Mouse (Mus musculus) liver, postnatal 0 days (tissue): ENCODE results near the gene 4930444G20Rik. TPM values are rescaled to one million over a fixed set of nuclear protein-coding genes. Genes with fewer than 3 reads are reported as not detected.
"Not testable (repeated sequence)": the region's sequence is repeated elsewhere in the genome, so short reads cannot be mapped to it uniquely, and the experiment has no call there.

Experiments used
- ATAC-seq: fragments of 200-750 bp; cut with Nextera tagmentation; 2 replicates; pipeline ENCODE4 v1.8.0; 2017; ENCODE audit warnings: mild to moderate bottlenecking, moderate library complexity
- DNase-seq: peaks from one replicate; pipeline ENCODE4 v3.0.0-alpha.2; 2016
- H3K27ac ChIP-seq: fragments of 300-500 bp; sonication (generic); 2 replicates; pipeline ENCODE4 v1.5.1; 2014; ENCODE audit warnings: antibody characterized with exemption, moderate library complexity, mild to moderate bottlenecking, low read depth
- H3K27me3 ChIP-seq: fragments of 300-500 bp; sonication (generic); 2 replicates; pipeline ENCODE4 v1.6.1; 2014; ENCODE audit warnings: low read length, control low read depth, mixed read lengths; ENCODE audit not compliant: insufficient read depth
- H3K36me3 ChIP-seq: fragments of 300-500 bp; sonication (generic); replicated peaks from 2 replicates; pipeline ENCODE4 v1.6.1; 2014; ENCODE audit warnings: mild to moderate bottlenecking, control low read depth, low read length, moderate library complexity, mixed read lengths; ENCODE audit not compliant: insufficient read depth
- H3K4me1 ChIP-seq: fragments of 300-500 bp; sonication (generic); 2 replicates; pipeline ENCODE4 v1.6.1; 2014; ENCODE audit warnings: antibody characterized with exemption, mild to moderate bottlenecking, control low read depth; ENCODE audit not compliant: insufficient read depth
- H3K4me2 ChIP-seq: fragments of 300-500 bp; sonication (generic); 2 replicates; pipeline ENCODE4 v1.6.1; 2014; ENCODE audit warnings: low read depth, mild to moderate bottlenecking, low read length, moderate library complexity, mixed read lengths
- H3K4me3 ChIP-seq: fragments of 300-500 bp; sonication (generic); 2 replicates; pipeline ENCODE4 v1.5.1; 2014; ENCODE audit warnings: low read depth, low read length
- H3K9ac ChIP-seq: fragments of 300-500 bp; sonication (generic); replicated peaks from 2 replicates; pipeline ENCODE4 v1.6.1; 2014; ENCODE audit warnings: mild to moderate bottlenecking, moderate library complexity
- H3K9me3 ChIP-seq: fragments of 300-500 bp; sonication (generic); 2 replicates; pipeline ENCODE4 v1.6.1; 2016; ENCODE audit warnings: mild to moderate bottlenecking, control low read depth, low read length, mixed read lengths
- CTCF ChIP-seq: sonication (generic); IDR thresholded peaks from 2 replicates; pipeline ENCODE4 v1.5.1; 2016; ENCODE audit warnings: antibody characterized with exemption, low read depth
- EP300 ChIP-seq: IDR thresholded peaks from 2 replicates; pipeline ENCODE4 v1.6.1; 2016; ENCODE audit warnings: antibody characterized with exemption, low read depth, mild to moderate bottlenecking
- WGBS: fragments of 180-500 bp; shearing (Covaris S2); extraction: QIAGEN DNeasy Blood & Tissue Kit; methylation state at CpG from one replicate; pipeline ENCODE4 v1.1.7; 2014; ENCODE audit not compliant: insufficient replicate concordance; 5-methylcytosine and 5-hydroxymethylcytosine counted together
- polyA plus RNA-seq: library from polyadenylated mRNA; unstranded; fragments of >200 nt; fragmentation: Nextera tagmentation; extraction: Ambion mirVana; gene quantifications from 2 replicates; pipeline ENCODE4 v1.2.1, GENCODE M21; 2015

Gene 4930444G20Rik
- polyA plus RNA-seq: not detected in 2 replicates

DNA sequence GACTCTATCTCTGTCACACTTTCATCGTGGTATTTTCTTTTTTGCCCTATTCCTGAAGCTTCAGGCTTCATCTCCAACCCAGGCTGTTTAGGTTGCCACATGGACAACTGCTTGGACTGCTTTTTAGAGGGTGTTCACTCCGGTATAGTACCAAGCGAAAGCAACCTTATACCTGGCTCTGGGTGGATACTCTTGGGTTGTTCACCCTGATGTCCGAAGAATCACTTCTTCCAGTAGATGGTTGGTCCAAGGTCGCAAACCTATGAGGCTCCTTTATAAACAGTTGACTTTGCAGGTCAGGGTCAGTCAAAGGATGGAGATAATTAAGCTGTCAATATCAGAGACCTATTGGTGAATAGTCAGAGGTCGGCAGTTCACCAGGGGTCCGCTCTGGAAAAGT lies at the start of gene 4930444G20Rik:
Gene 4930444G20Rik (minus strand): TSS at position 101 of the 400 bp plus-strand sequence.
- not testable (repeated sequence) for ATAC-seq, H3K27me3 ChIP-seq

DNA sequence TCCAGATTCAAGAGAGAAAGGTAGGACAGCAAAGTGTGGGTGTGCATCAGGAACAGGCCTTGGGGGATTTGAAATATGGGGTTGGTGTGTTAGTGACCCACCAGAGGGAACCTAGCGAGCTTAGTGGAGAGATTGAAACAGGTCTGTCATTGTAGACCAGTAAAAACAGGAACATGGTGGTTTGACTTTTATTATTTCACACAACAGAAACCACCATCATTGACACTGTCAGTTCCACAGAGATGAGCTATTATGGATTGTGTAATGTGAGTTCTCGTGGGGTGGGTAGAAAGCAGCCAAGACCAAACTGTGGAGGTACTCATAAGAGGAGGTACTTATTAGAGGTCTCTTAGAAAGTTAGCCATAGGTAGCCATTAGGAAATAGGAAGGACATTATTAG lies 6.7 kb upstream of the 4930444G20Rik start:
- Histone ChIP-seq H3K4me3 (no peak overlapping the region), H3K27ac (no peak overlapping the region), H3K36me3 (no peaks in the 10 kb centered on the region), H3K9ac (no peak overlapping the region), H3K27me3 (no peaks in the 10 kb centered on the region), H3K4me2 (no peak overlapping the region), H3K4me1 (no peaks in the 10 kb centered on the region), H3K9me3 (no peaks in the 10 kb centered on the region)
- no peak for DNase-seq
- WGBS: 37% methylated on average over 2 of the region's 2 CpGs
- TF ChIP-seq CTCF: no peak
- TF ChIP-seq EP300: no peak
- ATAC-seq: no peak

More for the DNA sequence above, at the start of gene 4930444G20Rik:
- H3K4me2 ChIP-seq, DNase-seq, H3K36me3 ChIP-seq, H3K9ac ChIP-seq, H3K4me1 ChIP-seq, H3K27ac ChIP-seq, H3K4me3 ChIP-seq, H3K9me3 ChIP-seq: not testable (repeated sequence)
- WGBS: 81% methylated on average over 7 of the region's 7 CpGs

DNA sequence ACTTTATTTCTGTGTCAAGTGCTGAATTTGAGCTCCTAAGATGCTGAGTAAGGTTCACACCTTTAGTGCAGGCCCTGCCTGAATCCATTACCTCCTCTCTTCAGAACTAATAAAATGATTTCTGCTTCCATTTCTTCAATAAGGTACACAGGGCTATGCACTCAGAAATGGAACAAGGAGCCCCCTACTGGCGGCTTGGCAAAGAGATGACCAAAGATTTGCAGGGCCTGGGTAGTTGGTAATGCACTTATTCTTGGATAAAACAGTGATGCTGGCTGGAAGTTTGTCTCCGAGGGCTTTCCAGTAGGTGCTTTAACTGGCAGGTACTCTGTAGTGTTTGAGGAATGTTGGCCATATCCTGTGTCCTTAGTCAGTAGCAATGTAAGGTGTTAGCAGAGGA lies 4.9 kb upstream of the 4930444G20Rik start:
- H3K36me3 ChIP-seq: no peaks in the 10 kb centered on the region
- no peak overlapping the region for H3K27ac ChIP-seq
- 53% methylated on average over 2 of the region's 2 CpGs for WGBS
- ATAC-seq: no peak
- no peak for DNase-seq
- H3K27me3 ChIP-seq: no peaks in the 10 kb centered on the region
- no peaks in the 10 kb centered on the region for H3K9me3 ChIP-seq
- no peaks in the 10 kb centered on the region for H3K4me1 ChIP-seq
- H3K4me2 ChIP-seq: no peak overlapping the region
- no peak overlapping the region for H3K4me3 ChIP-seq
- peak; percentile 34 for TF ChIP-seq CTCF
- no peak for TF ChIP-seq EP300
- H3K9ac ChIP-seq: no peak overlapping the region

DNA sequence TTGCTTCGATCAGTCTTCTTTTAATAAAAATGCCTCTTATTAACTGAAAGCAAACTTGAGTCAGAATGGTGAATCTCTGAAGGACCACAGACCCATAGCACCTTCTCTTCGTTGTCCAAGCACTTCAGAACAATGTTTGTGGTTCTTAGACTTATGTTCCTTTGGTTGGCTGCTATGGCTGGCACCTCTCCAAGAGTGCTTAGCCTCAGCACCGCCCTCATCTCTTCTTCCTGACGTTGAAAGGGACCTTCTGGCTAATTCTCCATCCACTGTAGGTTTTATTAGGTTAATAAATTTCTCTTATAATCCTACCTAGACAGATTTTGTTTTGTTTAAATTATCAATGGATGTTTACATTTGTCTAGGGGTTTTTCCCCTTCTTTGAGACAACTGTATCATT lies 2.7 kb upstream of the 4930444G20Rik start:
- no peaks in the 10 kb centered on the region for H3K27me3 ChIP-seq
- no peaks in the 10 kb centered on the region for H3K36me3 ChIP-seq
- H3K4me2 ChIP-seq: no peak overlapping the region
- H3K9me3 ChIP-seq: no peaks in the 10 kb centered on the region
- no peak overlapping the region for H3K4me3 ChIP-seq
- H3K4me1 ChIP-seq: no peaks in the 10 kb centered on the region
- no peak overlapping the region for H3K9ac ChIP-seq
- no peak overlapping the region for H3K27ac ChIP-seq
- DNase-seq: no peak
- ATAC-seq: no peak
- 50% methylated on average over 4 of the region's 4 CpGs for WGBS
- TF ChIP-seq CTCF (no peak), EP300 (no peak)

DNA sequence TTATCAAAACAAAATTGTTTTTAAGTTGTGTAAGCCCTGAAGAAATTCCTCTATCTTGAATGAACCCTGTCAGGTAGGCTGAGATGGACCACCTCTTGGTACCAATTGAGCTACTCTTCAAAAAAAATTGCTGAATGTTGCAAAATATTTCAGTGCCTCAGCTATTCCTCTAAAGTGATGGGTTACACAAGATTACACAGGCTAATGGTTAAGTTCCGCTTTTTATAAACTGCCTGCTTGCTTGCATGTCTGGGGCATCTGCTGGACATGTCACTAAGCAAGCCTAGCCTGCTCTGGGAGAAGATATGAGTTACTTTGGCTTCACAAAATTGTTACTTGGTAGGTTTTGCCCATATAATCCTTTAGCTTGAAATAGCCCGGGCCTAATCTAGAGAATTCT lies 2.3 kb upstream of the 4930444G20Rik start:
- ATAC-seq: no peak
- 59% methylated on average over 2 of the region's 2 CpGs for WGBS
- no peak overlapping the region for H3K9ac ChIP-seq

DNA sequence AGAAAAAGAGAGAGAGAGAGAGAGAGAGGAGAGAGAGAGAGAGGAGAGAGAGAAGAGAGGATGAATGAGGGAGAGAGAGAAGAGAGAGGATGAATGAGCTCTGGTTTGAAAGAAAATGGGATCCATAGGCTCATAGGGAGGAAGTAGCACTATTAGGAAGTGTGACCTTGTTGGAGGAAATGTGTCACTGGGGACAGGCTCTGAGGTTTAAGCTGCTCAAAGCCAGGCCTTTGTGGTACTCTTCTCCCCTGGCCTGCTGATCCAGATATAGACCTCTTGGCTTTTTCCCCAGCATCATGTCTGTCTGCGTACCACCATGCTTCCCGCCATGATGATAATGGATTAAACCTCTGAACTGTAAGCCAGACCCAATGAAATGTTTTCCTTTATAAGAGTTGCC lies 8.5 kb downstream of the 4930444G20Rik start:
- 72% methylated on average over 2 of the region's 2 CpGs for WGBS
- no peak for ATAC-seq

More for the DNA sequence above, 2.3 kb upstream of the 4930444G20Rik start:
- Histone ChIP-seq H3K4me1 (no peaks in the 10 kb centered on the region), H3K4me2 (no peak overlapping the region), H3K4me3 (no peak overlapping the region), H3K36me3 (no peaks in the 10 kb centered on the region), H3K27me3 (no peaks in the 10 kb centered on the region), H3K9me3 (no peaks in the 10 kb centered on the region), H3K27ac (no peak overlapping the region)
- no peak for DNase-seq
- TF ChIP-seq EP300 (no peak), CTCF (no peak)

DNA sequence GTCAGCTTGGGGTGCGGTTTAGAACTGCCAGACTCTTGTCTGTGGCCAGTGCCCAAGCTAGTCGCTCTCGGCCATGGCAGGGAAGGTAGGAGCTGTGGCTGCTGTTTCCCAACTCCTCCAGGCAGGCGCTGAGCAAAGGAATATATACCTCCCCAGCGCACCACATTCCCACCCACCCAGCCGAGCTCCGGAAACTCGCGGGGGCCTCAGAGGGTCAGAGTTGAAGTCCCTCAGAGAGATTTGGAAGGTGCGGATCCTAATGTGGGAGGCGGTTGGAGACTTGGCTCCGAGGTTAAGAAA lies 8.9 kb downstream of the 4930444G20Rik start:
- H3K4me3 ChIP-seq: peak overlapping the region; percentile 49
- H3K9me3 ChIP-seq: no peaks in the 10 kb centered on the region
- no peaks in the 10 kb centered on the region for H3K36me3 ChIP-seq
- H3K27ac ChIP-seq: no peak overlapping the region
- DNase-seq: no peak
- H3K4me2 ChIP-seq: peak overlapping the region; percentile 79
- 18% methylated on average over 12 of the region's 12 CpGs for WGBS
- peaks cover 11% of the 10 kb centered on the region for H3K4me1 ChIP-seq
- ATAC-seq: no peak
- H3K9ac ChIP-seq: no peak overlapping the region
- H3K27me3 ChIP-seq: no peaks in the 10 kb centered on the region
- no peak for TF ChIP-seq CTCF
- TF ChIP-seq EP300: no peak

More for the DNA sequence above, 8.5 kb downstream of the 4930444G20Rik start:
- H3K9me3 ChIP-seq: no peaks in the 10 kb centered on the region
- H3K4me3 ChIP-seq: no peak overlapping the region
- H3K27ac ChIP-seq: no peak overlapping the region
- no peak for TF ChIP-seq CTCF
- TF ChIP-seq EP300: no peak
- DNase-seq: no peak
- H3K9ac ChIP-seq: no peak overlapping the region
- no peaks in the 10 kb centered on the region for H3K27me3 ChIP-seq
- no peaks in the 10 kb centered on the region for H3K36me3 ChIP-seq
- peak overlapping the region; percentile 79; the same call in 1 of the 2 replicates for H3K4me2 ChIP-seq
- peaks cover 11% of the 10 kb centered on the region for H3K4me1 ChIP-seq
